Comparison of ENCODE assay signal across 9 mouse cellular contexts in genomic region chrX:37190755-37191104, GRCm38 (mm10). TPM values are rescaled to one million over a fixed set of nuclear protein-coding genes. Genes with fewer than 3 reads are reported as not detected.
A peak's percentile ranks its signal among the peaks of the same experiment; 100 is the strongest.
DNase-seq lines count a peak whose midpoint lies in the region; ATAC-seq and TF ChIP-seq lines count a peak whose summit lies in the region.
"Had no signal": no experiment of that assay in that cellular context is flagged by ENCODE, and none has a peak within 500 bp of the region (broad histone marks: within the 10 kb centered on the region; RNA-seq: fewer than 3 reads in every experiment).

No protein-coding gene starts in this region.

- H3K9ac ChIP-seq in heart, embryonic 16.5 days (ENCODE audit: low read length): peak overlapping the region; percentile 66
- peak overlapping the region; percentile 65 for H3K9ac ChIP-seq in heart, postnatal 0 days (replicated peaks; ENCODE audit: low read depth, low read length)

- 12% methylated on average over 20 of the region's 20 CpGs for WGBS in heart, embryonic 16.5 days
- WGBS in heart, postnatal 0 days: 14% methylated on average over 16 of the region's 20 CpGs
- WGBS in midbrain, embryonic 10.5 days: 20% methylated on average over 20 of the region's 20 CpGs

- no peak for TF ChIP-seq EP300 in heart, postnatal 0 days (IDR thresholded peaks at IDR 0.05; ENCODE audit: low read depth)

- H3K9me3 ChIP-seq in heart, embryonic 16.5 days (replicated peaks; ENCODE audit: control insufficient read depth, low read length): no peaks in the 10 kb centered on the region
- H3K9me3 ChIP-seq in heart, postnatal 0 days (replicated peaks; ENCODE audit: control insufficient read depth, low read length): no peaks in the 10 kb centered on the region
- H3K9me3 ChIP-seq in midbrain, embryonic 10.5 days (replicated peaks): 0 out of 2 replicates have a peak, but pooled peaks cover 7% of the 10 kb centered on the region

- H3K4me2 ChIP-seq in heart, embryonic 16.5 days (ENCODE audit: low read depth, low read length): peak overlapping the region; percentile 77
- peak overlapping the region; percentile 80 for H3K4me2 ChIP-seq in heart, postnatal 0 days (ENCODE audit: low read depth, low read length)

- 0 out of 2 replicates have a peak, but pooled peaks cover 3% of the 10 kb centered on the region for H3K36me3 ChIP-seq in heart, embryonic 16.5 days (ENCODE audit: control insufficient read depth, insufficient read depth)
- no peaks in the 10 kb centered on the region for H3K36me3 ChIP-seq in heart, postnatal 0 days (replicated peaks; ENCODE audit: control insufficient read depth, insufficient read depth, low read length)
- H3K36me3 ChIP-seq in midbrain, embryonic 10.5 days: peaks cover 4% of the 10 kb centered on the region; the same call in 1 of the 2 replicates

- H3K4me3 ChIP-seq in heart, embryonic 16.5 days (ENCODE audit: low read length): peak overlapping the region; percentile 66
- H3K4me3 ChIP-seq in heart, postnatal 0 days (ENCODE audit: low read depth, low read length): peak overlapping the region; percentile 73
- H3K4me3 ChIP-seq in midbrain, embryonic 10.5 days: peak overlapping the region; percentile 65

- H3K27ac ChIP-seq in heart, embryonic 16.5 days (ENCODE audit: low read length): no peak overlapping the region
- peak overlapping the region; percentile 57 for H3K27ac ChIP-seq in heart, postnatal 0 days (ENCODE audit: low read depth)
- peak overlapping the region; percentile 81 for H3K27ac ChIP-seq in midbrain, embryonic 10.5 days (replicated peaks)

- no peak for TF ChIP-seq CTCF in heart, postnatal 0 days (IDR thresholded peaks at IDR 0.05; ENCODE audit: low read depth)

- H3K4me1 ChIP-seq in heart, embryonic 16.5 days (ENCODE audit: control insufficient read depth, insufficient read depth, low read length): peaks cover 2% of the 10 kb centered on the region; the same call in 1 of the 2 replicates
- H3K4me1 ChIP-seq in heart, postnatal 0 days (ENCODE audit: control insufficient read depth, insufficient read depth): no peaks in the 10 kb centered on the region
- peaks cover 7% of the 10 kb centered on the region; the same call in 1 of the 2 replicates for H3K4me1 ChIP-seq in midbrain, embryonic 10.5 days

- DNase-seq in heart, postnatal 14 days: no peak
- peak; percentile 2 for DNase-seq in adipocyte (ENCODE audit: low spot score)
- DNase-seq in heart, postnatal 0 days (ENCODE audit: low spot score): no peak
- no peak for DNase-seq in midbrain, embryonic 10.5 days (ENCODE audit: low spot score)
- DNase-seq in thymus, postnatal 25 days: no peak
- DNase-seq in thymus, postnatal 36 days: no peak
- no peak for DNase-seq in layer of hippocampus, adult 9-11 months

- intact Hi-C loops in heart, postnatal 14 days (cut with DNase I): no loop called here

- ATAC-seq in heart, embryonic 16.5 days (replicated peaks; ENCODE audit: extremely low read depth, insufficient read depth, low FRiP score): peak; percentile 64
- ATAC-seq in heart, postnatal 0 days (ENCODE audit: insufficient read depth, low read depth): peak; percentile 45

- no peaks in the 10 kb centered on the region for H3K27me3 ChIP-seq in heart, embryonic 16.5 days (ENCODE audit: control insufficient read depth, insufficient read depth, low read length)
- no peaks in the 10 kb centered on the region for H3K27me3 ChIP-seq in heart, postnatal 0 days (ENCODE audit: control insufficient read depth, insufficient read depth, low read length)
- no peaks in the 10 kb centered on the region for H3K27me3 ChIP-seq in midbrain, embryonic 10.5 days (ENCODE audit: low read depth, poor library complexity, severe bottlenecking)

RNA-seq across cellular contexts. Expression of gene Ndufa1, which starts 0.2 kb away (rescaled TPM):
- polyA plus RNA-seq in heart, embryonic 16.5 days (2015; fragmentation: Nextera tagmentation; extraction: Ambion mirVana): 767 and 842 TPM in 2 replicates
- 100 to 1,000 TPM; 877 to 921 TPM for total RNA-seq in heart, postnatal 14 days (2021)
- 337 and 420 TPM in 2 replicates for total RNA-seq in heart, postnatal 0 days (2014; rRNA removed; ENCODE audit: low replicate concordance)
- polyA plus RNA-seq in heart, postnatal 0 days (2015; fragmentation: Nextera tagmentation; extraction: Ambion mirVana): 1,804 and 1,915 TPM in 2 replicates
- polyA plus RNA-seq in midbrain, embryonic 10.5 days (2016; fragmentation: Nextera tagmentation; extraction: Ambion mirVana): 401 and 420 TPM in 2 replicates

RNA-seq across cellular contexts. Expression of gene Rnf113a1, which starts 0.3 kb away (rescaled TPM):
- 5.5 and 7.1 TPM in 2 replicates for polyA plus RNA-seq in heart, embryonic 16.5 days (2015; fragmentation: Nextera tagmentation; extraction: Ambion mirVana)
- 1 to 10 TPM; 1.9 to 2.1 TPM for total RNA-seq in heart, postnatal 14 days (2021)
- not detected in 2 replicates for total RNA-seq in heart, postnatal 0 days (2014; rRNA removed; ENCODE audit: low replicate concordance)
- 5.5 and 5.6 TPM in 2 replicates for polyA plus RNA-seq in heart, postnatal 0 days (2015; fragmentation: Nextera tagmentation; extraction: Ambion mirVana)
- polyA plus RNA-seq in midbrain, embryonic 10.5 days (2016; fragmentation: Nextera tagmentation; extraction: Ambion mirVana): 13.0 and 14.1 TPM in 2 replicates

RNA-seq across cellular contexts. Expression of gene Gm9, which starts 20.1 kb away (rescaled TPM):
- not detected in 2 replicates for polyA plus RNA-seq in heart, embryonic 16.5 days (2015; fragmentation: Nextera tagmentation; extraction: Ambion mirVana)
- not detected for total RNA-seq in heart, postnatal 14 days (2021)
- total RNA-seq in heart, postnatal 0 days (2014; rRNA removed; ENCODE audit: low replicate concordance): not detected in 2 replicates
- polyA plus RNA-seq in heart, postnatal 0 days (2015; fragmentation: Nextera tagmentation; extraction: Ambion mirVana): not detected in 2 replicates
- polyA plus RNA-seq in midbrain, embryonic 10.5 days (2016; fragmentation: Nextera tagmentation; extraction: Ambion mirVana): not detected in 2 replicates
- total RNA-seq: left cerebral cortex, adult 8-10 months had no signal

RNA-seq across cellular contexts. Expression of gene Akap14, which starts 22.1 kb away (rescaled TPM):
- 0.19 TPM in 1 of 2 replicates, not detected in the other for polyA plus RNA-seq in heart, embryonic 16.5 days (2015; fragmentation: Nextera tagmentation; extraction: Ambion mirVana)
- total RNA-seq in heart, postnatal 14 days (2021): not detected
- not detected in 2 replicates for total RNA-seq in heart, postnatal 0 days (2014; rRNA removed; ENCODE audit: low replicate concordance)
- 0.05 and 0.07 TPM in 2 replicates for polyA plus RNA-seq in heart, postnatal 0 days (2015; fragmentation: Nextera tagmentation; extraction: Ambion mirVana)
- 0.15 and 0.31 TPM in 2 replicates for polyA plus RNA-seq in midbrain, embryonic 10.5 days (2016; fragmentation: Nextera tagmentation; extraction: Ambion mirVana)

RNA-seq across cellular contexts. Expression of gene Rhox1, which starts 31.3 kb away (rescaled TPM):
- polyA plus RNA-seq in heart, embryonic 16.5 days (2015; fragmentation: Nextera tagmentation; extraction: Ambion mirVana): not detected in 2 replicates
- not detected for total RNA-seq in heart, postnatal 14 days (2021)
- total RNA-seq in heart, postnatal 0 days (2014; rRNA removed; ENCODE audit: low replicate concordance): not detected in 2 replicates
- polyA plus RNA-seq in heart, postnatal 0 days (2015; fragmentation: Nextera tagmentation; extraction: Ambion mirVana): not detected in 2 replicates
- polyA plus RNA-seq in midbrain, embryonic 10.5 days (2016; fragmentation: Nextera tagmentation; extraction: Ambion mirVana): not detected in 2 replicates
- total RNA-seq: left cerebral cortex, adult 8-10 months had no signal
